Mouse (Mus musculus): ENCODE data around the gene Trmt112. TPM values are rescaled to one million over a fixed set of nuclear protein-coding genes. Genes with fewer than 3 reads are reported as not detected.

The Trmt112 gene
- polyA plus RNA-seq, 1 experiment = 264 TPM

DNA sequence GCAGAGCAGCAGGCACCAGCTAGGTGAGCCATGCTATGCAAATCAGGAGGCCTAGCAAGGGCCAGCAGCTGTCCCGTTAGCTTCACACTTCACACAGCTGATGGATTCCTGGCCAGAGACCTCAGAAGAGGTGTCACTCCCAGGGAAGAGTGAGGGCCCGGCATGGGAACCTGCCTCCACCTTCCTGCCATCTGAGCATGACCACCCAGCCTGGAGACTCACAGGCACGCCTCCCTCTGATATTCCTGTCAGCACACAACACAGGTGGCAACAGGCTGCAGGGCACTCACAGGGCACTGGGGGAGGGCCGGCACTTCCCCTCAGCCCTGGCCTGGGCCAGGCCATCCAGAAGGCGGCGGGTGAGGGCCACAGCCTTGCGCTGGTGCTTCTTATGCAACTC is 45.9 kb downstream of the Trmt112 start:
- no peak overlapping the region for H3ac ChIP-seq (ENCODE audit: control insufficient read depth, insufficient read length, low read depth)
- H3K27me3 ChIP-seq (ENCODE audit: control insufficient read depth, insufficient read depth, insufficient read length) = no peaks in the 10 kb centered on the region
- TF ChIP-seq MAX (IDR thresholded peaks at IDR 0.05) = no peak
- no peak for TF ChIP-seq MYOG (IDR thresholded peaks at IDR 0.05; ENCODE audit: control insufficient read depth, extremely low read depth, insufficient read length)
- TF ChIP-seq USF1 (IDR thresholded peaks at IDR 0.05; ENCODE audit: low read depth) = no peak
- TF ChIP-seq MYOD1 (IDR thresholded peaks at IDR 0.05; ENCODE audit: control insufficient read depth, insufficient read length, low read depth) = no peak
- no peak for TF ChIP-seq FOSL1 (IDR thresholded peaks at IDR 0.05; ENCODE audit: insufficient read depth, low read length, poor library complexity, severe bottlenecking)
- no peak for TF ChIP-seq CEBPB (IDR thresholded peaks at IDR 0.05; ENCODE audit: low read depth)
- H3K79me2 ChIP-seq (ENCODE audit: control insufficient read depth, insufficient read depth) = no peaks in the 10 kb centered on the region
- no peaks in the 10 kb centered on the region for H3K79me3 ChIP-seq (ENCODE audit: low read depth)
- H3K4me3 ChIP-seq (ENCODE audit: insufficient read depth, poor library complexity, severe bottlenecking) = no peak overlapping the region
- H3K36me3 ChIP-seq (ENCODE audit: control insufficient read depth, insufficient read depth) = peaks cover 61% of the 10 kb centered on the region

DNA sequence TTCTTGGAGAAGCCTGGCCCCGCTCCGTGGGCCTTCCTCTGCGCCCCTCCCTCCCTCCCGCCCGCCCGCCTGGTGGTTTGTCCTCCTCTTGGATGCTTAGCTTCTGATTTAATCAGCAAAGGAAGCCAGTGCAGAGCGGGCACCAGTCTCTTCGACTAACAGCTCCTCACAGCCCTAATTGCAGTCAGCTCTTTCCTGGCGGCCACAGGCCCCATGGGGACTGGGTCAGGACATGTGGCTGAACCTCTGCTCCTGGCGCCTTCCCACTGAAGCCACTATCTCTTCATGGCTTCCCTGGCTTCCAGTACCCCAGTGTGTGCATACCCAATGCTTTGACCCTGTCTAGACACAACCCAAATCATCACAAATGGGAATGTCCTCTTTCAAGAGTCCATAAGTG is 47.0 kb downstream of the Trmt112 start:
- H3K79me2 ChIP-seq (ENCODE audit: control insufficient read depth, insufficient read depth) = no peaks in the 10 kb centered on the region
- H3K36me3 ChIP-seq (ENCODE audit: control insufficient read depth, insufficient read depth) = peaks cover 69% of the 10 kb centered on the region
- H3K79me3 ChIP-seq (ENCODE audit: low read depth) = no peaks in the 10 kb centered on the region
- no peaks in the 10 kb centered on the region for H3K27me3 ChIP-seq (ENCODE audit: control insufficient read depth, insufficient read depth, insufficient read length)
- H3ac ChIP-seq (ENCODE audit: control insufficient read depth, insufficient read length, low read depth) = no peak overlapping the region
- no peak overlapping the region for H3K4me3 ChIP-seq (ENCODE audit: insufficient read depth, poor library complexity, severe bottlenecking)
- TF ChIP-seq CEBPB (IDR thresholded peaks at IDR 0.05; ENCODE audit: low read depth) = no peak
- no peak for TF ChIP-seq USF1 (IDR thresholded peaks at IDR 0.05; ENCODE audit: low read depth)
- TF ChIP-seq MYOG (IDR thresholded peaks at IDR 0.05; ENCODE audit: control insufficient read depth, extremely low read depth, insufficient read length) = no peak
- no peak for TF ChIP-seq MAX (IDR thresholded peaks at IDR 0.05)
- no peak for TF ChIP-seq MYOD1 (IDR thresholded peaks at IDR 0.05; ENCODE audit: control insufficient read depth, insufficient read length, low read depth)
- TF ChIP-seq CTCF (IDR thresholded peaks at IDR 0.05; ENCODE audit: control insufficient read depth, insufficient read depth, insufficient read length) = no peak
- no peak for TF ChIP-seq FOSL1 (IDR thresholded peaks at IDR 0.05; ENCODE audit: insufficient read depth, low read length, poor library complexity, severe bottlenecking)

Small RNAs within 50 kb of the gene (microRNA-seq; reads per million reads assigned to microRNA genes)
- 1.8 reads per million, percentile 38 among the genes with 10 or more reads in this experiment for gene Mir6990 (ENCODE audit: borderline microRNAs expressed)

Other genes starting within 250 kb of the Trmt112 start
- gene Rps6ka4, start 69.1 kb upstream of the Trmt112 start, polyA plus RNA-seq (2012; fragmentation: generic; extraction: Trizol) = 103 TPM
- 0.27 TPM for gene Ccdc88b, start 51.5 kb upstream of the Trmt112 start, polyA plus RNA-seq (2012; fragmentation: generic; extraction: Trizol)
- gene Prdx5, start 408 bp downstream of the Trmt112 start, polyA plus RNA-seq (2012; fragmentation: generic; extraction: Trizol) = 270 TPM
- 43.2 TPM for gene Esrra, start 12.1 kb downstream of the Trmt112 start, polyA plus RNA-seq (2012; fragmentation: generic; extraction: Trizol)
- gene Catsperz, start 15.7 kb downstream of the Trmt112 start, polyA plus RNA-seq (2012; fragmentation: generic; extraction: Trizol) = 0.16 TPM
- 0.26 TPM for gene Kcnk4, start 24.8 kb downstream of the Trmt112 start, polyA plus RNA-seq (2012; fragmentation: generic; extraction: Trizol)
- gene Bad, start 32.2 kb downstream of the Trmt112 start, polyA plus RNA-seq (2012; fragmentation: generic; extraction: Trizol) = 84.0 TPM
- 31.2 TPM for gene Gpr137, start 32.8 kb downstream of the Trmt112 start, polyA plus RNA-seq (2012; fragmentation: generic; extraction: Trizol)
- 1,811 TPM for gene Ppp1r14b, start 65.3 kb downstream of the Trmt112 start, polyA plus RNA-seq (2012; fragmentation: generic; extraction: Trizol)
- 51.7 TPM for gene Plcb3, start 66.8 kb downstream of the Trmt112 start, polyA plus RNA-seq (2012; fragmentation: generic; extraction: Trizol)
- gene Fkbp2, start 70.8 kb downstream of the Trmt112 start, polyA plus RNA-seq (2012; fragmentation: generic; extraction: Trizol) = 148 TPM
- 37.7 TPM for gene Vegfb, start 78.0 kb downstream of the Trmt112 start, polyA plus RNA-seq (2012; fragmentation: generic; extraction: Trizol)
- 12.2 TPM for gene Dnajc4, start 82.9 kb downstream of the Trmt112 start, polyA plus RNA-seq (2012; fragmentation: generic; extraction: Trizol)
- gene Nudt22, start 86.4 kb downstream of the Trmt112 start, polyA plus RNA-seq (2012; fragmentation: generic; extraction: Trizol) = 18.2 TPM
- gene Trpt1, start 86.4 kb downstream of the Trmt112 start, polyA plus RNA-seq (2012; fragmentation: generic; extraction: Trizol) = 4.7 TPM
- 0.37 TPM for gene Fermt3, start 109.8 kb downstream of the Trmt112 start, polyA plus RNA-seq (2012; fragmentation: generic; extraction: Trizol)
- 309 TPM for gene Stip1, start 130.3 kb downstream of the Trmt112 start, polyA plus RNA-seq (2012; fragmentation: generic; extraction: Trizol)
- 8.3 TPM for gene Macrod1, start 147.1 kb downstream of the Trmt112 start, polyA plus RNA-seq (2012; fragmentation: generic; extraction: Trizol)
- gene Flrt1, start 196.0 kb downstream of the Trmt112 start, polyA plus RNA-seq (2012; fragmentation: generic; extraction: Trizol) = 0.08 TPM

All from C2C12 (cell line).